Mouse (Mus musculus): Measurements from ENCODE around the gene Gm49387.

GRCm38 (mm10) chr14:31506456-31506855, 134.2 kb downstream of the Gm49387 start:
- TF ChIP-seq GATA1 (IDR thresholded peaks at IDR 0.05; ENCODE audit: borderline replicate concordance, low read length) (no peak), FLI1 (IDR thresholded peaks at IDR 0.05; ENCODE audit: low read length) (no peak)

All from megakaryocyte, embryonic 14.5 days (primary cell).